Mouse (Mus musculus) midbrain, embryonic 14.5 days (tissue): ENCODE results near the gene Sympk. TPM values are rescaled to one million over a fixed set of nuclear protein-coding genes. Genes with fewer than 3 reads are reported as not detected.
"Not testable (repeated sequence)": the region's sequence is repeated elsewhere in the genome, so short reads cannot be mapped to it uniquely, and the experiment has no call there.

Experiments
- ATAC-seq: fragments of 200-750 bp; cut with Nextera tagmentation; 2 replicates; pipeline ENCODE4 v1.8.0; 2017; ENCODE audit warnings: moderate number of reproducible peaks, moderate library complexity; ENCODE audit not compliant: low FRiP score, low TSS enrichment
- DNase-seq: peaks from one replicate; pipeline ENCODE4 v3.0.0-alpha.2; 2015
- H3K27ac ChIP-seq: fragments of 300-500 bp; sonication (generic); replicated peaks from 2 replicates; pipeline ENCODE4 v1.5.1; 2014; ENCODE audit warnings: mild to moderate bottlenecking, low read depth, low read length, moderate library complexity
- H3K27me3 ChIP-seq: fragments of 300-500 bp; sonication (generic); 2 replicates; pipeline ENCODE4 v1.6.1; 2014; ENCODE audit warnings: low read length, control low read depth, mixed read lengths; ENCODE audit not compliant: control insufficient read depth, insufficient read depth
- H3K36me3 ChIP-seq: fragments of 300-500 bp; sonication (generic); 2 replicates; pipeline ENCODE4 v1.6.1; 2014; ENCODE audit warnings: low read length, control low read depth; ENCODE audit not compliant: control insufficient read depth, insufficient read depth
- H3K4me1 ChIP-seq: fragments of 300-500 bp; sonication (generic); 2 replicates; pipeline ENCODE4 v1.6.1; 2014; ENCODE audit warnings: mild to moderate bottlenecking, antibody characterized with exemption, low read length, control low read depth; ENCODE audit not compliant: control insufficient read depth, insufficient read depth
- H3K4me2 ChIP-seq: fragments of 300-500 bp; sonication (generic); 2 replicates; pipeline ENCODE4 v1.6.1; 2014; ENCODE audit warnings: mild to moderate bottlenecking, low read length, moderate library complexity
- H3K4me3 ChIP-seq: fragments of 300-500 bp; sonication (generic); replicated peaks from 2 replicates; pipeline ENCODE4 v1.5.1; 2014; ENCODE audit warnings: low read depth, low read length
- H3K9ac ChIP-seq: fragments of 300-500 bp; sonication (generic); replicated peaks from 2 replicates; pipeline ENCODE4 v1.6.1; 2014; ENCODE audit warnings: mild to moderate bottlenecking, low read length, moderate library complexity
- H3K9me3 ChIP-seq: fragments of 300-500 bp; sonication (generic); 2 replicates; pipeline ENCODE4 v1.6.1; 2016; ENCODE audit warnings: low read length, control low read depth, mixed read lengths; ENCODE audit not compliant: control insufficient read depth
- WGBS: fragments of 180-500 bp; shearing (Covaris S2); extraction: QIAGEN DNeasy Blood & Tissue Kit; methylation state at CpG from one replicate; pipeline ENCODE4 v1.1.7; 2014; 5-methylcytosine and 5-hydroxymethylcytosine counted together
- polyA plus RNA-seq: library from polyadenylated mRNA; unstranded; fragments of >200 nt; fragmentation: Nextera tagmentation; extraction: Ambion mirVana; gene quantifications from 2 replicates; pipeline ENCODE4 v1.2.1, GENCODE M21; 2014

Gene Sympk
- polyA plus RNA-seq, 1 experiment from 2014 or later: 18.1 TPM

DNA sequence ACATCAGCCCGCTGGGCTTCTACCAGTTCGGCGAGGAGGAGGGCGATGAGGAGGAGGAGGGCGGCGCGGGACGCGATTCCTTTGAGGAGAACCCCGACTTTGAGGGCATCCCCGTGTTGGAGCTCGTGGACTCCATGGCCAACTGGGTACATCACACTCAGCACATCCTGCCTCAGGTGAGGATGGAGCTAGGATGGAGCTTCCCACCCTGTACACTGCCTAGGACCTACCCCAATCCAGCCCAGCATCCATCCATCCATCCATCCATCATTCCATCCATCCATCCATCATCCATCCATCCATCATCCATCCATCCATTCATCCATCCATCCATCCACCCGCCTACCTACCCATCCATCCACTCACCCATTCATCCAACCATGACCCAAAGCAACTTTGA lies 41.7 kb downstream of the Sympk start:
- 59% methylated on average over 13 of the region's 13 CpGs for WGBS
- no peaks in the 10 kb centered on the region for H3K36me3 ChIP-seq
- H3K4me1 ChIP-seq: no peaks in the 10 kb centered on the region
- ATAC-seq: no peak
- no peak overlapping the region for H3K4me3 ChIP-seq
- H3K9ac ChIP-seq: no peak overlapping the region
- H3K27me3 ChIP-seq: peaks cover 12% of the 10 kb centered on the region; the same call in 1 of the 2 replicates
- no peaks in the 10 kb centered on the region for H3K9me3 ChIP-seq
- DNase-seq: no peak
- H3K27ac ChIP-seq: no peak overlapping the region
- no peak overlapping the region for H3K4me2 ChIP-seq

DNA sequence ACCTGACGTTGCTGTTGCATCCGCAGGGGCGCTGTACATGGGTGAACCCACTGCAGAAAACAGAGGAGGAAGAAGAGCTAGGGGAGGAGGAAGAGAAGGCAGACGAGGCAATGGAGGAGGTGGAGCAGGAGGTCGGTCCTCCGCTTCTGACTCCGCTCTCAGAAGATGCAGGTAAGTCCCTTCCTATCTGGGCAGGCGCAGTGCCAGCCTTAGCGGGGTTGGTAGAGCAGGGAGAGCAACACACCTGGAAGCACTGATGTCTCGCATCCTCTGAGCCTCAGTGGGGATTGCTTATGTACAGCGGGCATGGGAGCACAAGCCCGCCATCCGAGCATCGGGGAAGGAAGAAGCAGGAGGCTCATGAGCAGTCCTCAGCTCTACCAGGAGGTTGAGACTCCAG lies 42.9 kb downstream of the Sympk start:
- Histone ChIP-seq H3K27ac (no peak overlapping the region), H3K9me3 (no peaks in the 10 kb centered on the region), H3K4me1 (no peaks in the 10 kb centered on the region), H3K4me2 (no peak overlapping the region), H3K36me3 (no peaks in the 10 kb centered on the region), H3K9ac (no peak overlapping the region), H3K4me3 (no peak overlapping the region), H3K27me3 (peaks cover 12% of the 10 kb centered on the region; the same call in 1 of the 2 replicates)
- no peak for ATAC-seq
- no peak for DNase-seq
- WGBS: 47% methylated on average over 14 of the region's 14 CpGs

DNA sequence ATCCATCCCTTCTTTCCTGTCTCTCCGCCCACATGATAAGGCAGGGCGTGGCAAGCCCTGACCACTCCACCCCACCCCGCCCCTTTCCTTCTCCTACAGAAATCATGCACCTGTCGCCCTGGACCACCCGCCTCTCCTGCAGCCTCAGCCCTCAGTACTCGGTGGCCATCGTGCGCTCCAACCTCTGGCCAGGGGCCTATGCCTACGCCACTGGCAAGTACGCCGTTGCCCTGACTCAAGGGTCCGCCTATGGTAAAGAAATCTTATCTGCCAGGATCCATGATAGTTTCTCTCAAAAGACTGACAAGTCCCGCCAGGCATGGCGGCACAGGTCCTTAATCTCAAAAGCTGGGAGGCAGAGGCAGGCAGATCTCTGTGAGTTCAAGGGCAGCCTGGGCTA lies 43.8 kb downstream of the Sympk start:
- DNase-seq (no peak), ATAC-seq (no peak)
- 67% methylated on average over 14 of the region's 14 CpGs for WGBS
- H3K9me3 ChIP-seq: no peaks in the 10 kb centered on the region
- no peaks in the 10 kb centered on the region for H3K4me1 ChIP-seq
- H3K27ac ChIP-seq: no peak overlapping the region
- H3K9ac ChIP-seq: no peak overlapping the region
- no peaks in the 10 kb centered on the region for H3K36me3 ChIP-seq
- H3K27me3 ChIP-seq: peaks cover 12% of the 10 kb centered on the region; the same call in 1 of the 2 replicates
- H3K4me2 ChIP-seq: no peak overlapping the region
- no peak overlapping the region for H3K4me3 ChIP-seq

DNA sequence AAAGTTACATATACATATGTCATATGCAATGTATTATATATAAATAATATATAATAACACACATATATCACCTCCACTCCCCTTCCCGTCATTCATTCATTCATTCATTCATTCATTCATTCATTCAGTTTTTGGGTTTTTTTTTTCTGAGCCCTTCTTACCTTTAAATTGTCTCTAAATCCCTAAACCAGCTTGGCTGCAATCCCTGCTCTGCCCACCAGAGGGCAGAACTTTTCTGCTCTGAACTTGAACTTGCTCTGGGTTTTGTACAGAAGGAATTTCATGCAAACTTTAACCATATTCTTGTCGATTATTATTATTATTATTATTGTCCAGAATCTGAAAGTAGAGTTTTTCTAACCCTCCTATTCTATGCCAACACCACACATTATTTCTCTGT lies 44.5 kb downstream of the Sympk start:
- WGBS: 5% methylated on average over 2 of the region's 2 CpGs
- no peak overlapping the region for H3K4me3 ChIP-seq
- DNase-seq (peak; percentile 87), ATAC-seq (no peak)
- H3K4me1 ChIP-seq: no peaks in the 10 kb centered on the region
- H3K9me3 ChIP-seq: no peaks in the 10 kb centered on the region
- no peak overlapping the region for H3K4me2 ChIP-seq
- H3K27ac ChIP-seq: no peak overlapping the region
- no peak overlapping the region for H3K9ac ChIP-seq
- no peaks in the 10 kb centered on the region for H3K36me3 ChIP-seq
- peaks cover 12% of the 10 kb centered on the region; the same call in 1 of the 2 replicates for H3K27me3 ChIP-seq

DNA sequence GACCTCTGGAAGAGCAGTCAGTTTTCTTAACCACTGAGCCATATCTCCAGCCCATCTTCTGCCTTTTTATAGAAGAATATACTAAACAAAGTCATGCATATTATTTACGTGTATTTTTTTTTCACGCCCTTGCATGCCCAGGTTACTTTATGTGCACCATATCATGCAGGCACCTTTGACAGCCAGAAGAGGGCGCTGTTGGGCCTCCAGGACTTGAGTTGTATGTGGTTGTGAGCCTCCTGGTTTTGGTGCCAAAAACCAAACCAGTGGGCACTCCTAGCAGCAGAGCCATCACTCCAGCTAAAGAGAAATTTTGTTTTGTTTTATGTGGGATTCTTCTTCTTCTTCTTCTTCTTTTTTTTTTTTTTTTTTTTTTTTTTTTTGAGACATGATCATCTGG lies 45.3 kb downstream of the Sympk start:
- ATAC-seq: no peak
- Histone ChIP-seq H3K27me3 (peaks cover 12% of the 10 kb centered on the region; the same call in 1 of the 2 replicates), H3K9me3 (no peaks in the 10 kb centered on the region), H3K4me2 (no peak overlapping the region), H3K27ac (no peak overlapping the region), H3K4me1 (no peaks in the 10 kb centered on the region), H3K36me3 (no peaks in the 10 kb centered on the region), H3K9ac (no peak overlapping the region), H3K4me3 (no peak overlapping the region)
- DNase-seq: peak; percentile 18
- 48% methylated on average over 3 of the region's 3 CpGs for WGBS

DNA sequence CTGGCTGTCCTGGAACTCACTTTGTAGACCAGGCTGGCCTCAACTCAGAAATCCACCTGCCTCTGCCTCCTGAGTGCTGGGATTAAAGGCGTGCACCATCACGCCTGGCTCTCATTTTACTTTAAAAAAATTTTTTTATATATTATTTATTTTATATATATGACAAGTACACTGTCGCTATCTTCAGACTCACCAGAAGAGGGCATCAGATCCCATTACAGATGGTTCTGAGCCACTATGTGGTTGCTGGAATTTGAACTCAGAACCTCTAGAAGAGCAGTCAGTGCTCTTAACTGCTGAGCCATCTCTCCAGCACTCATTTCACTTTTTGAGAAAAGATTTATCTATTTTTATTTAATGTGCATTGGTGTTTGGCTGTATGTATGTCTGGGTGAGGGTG lies 46.8 kb downstream of the Sympk start:
- H3K9me3 ChIP-seq, ATAC-seq, H3K27me3 ChIP-seq, H3K4me3 ChIP-seq, H3K4me2 ChIP-seq, DNase-seq, H3K27ac ChIP-seq, H3K36me3 ChIP-seq, H3K4me1 ChIP-seq, H3K9ac ChIP-seq: not testable (repeated sequence)
- 61% methylated on average over 3 of the region's 3 CpGs for WGBS

DNA sequence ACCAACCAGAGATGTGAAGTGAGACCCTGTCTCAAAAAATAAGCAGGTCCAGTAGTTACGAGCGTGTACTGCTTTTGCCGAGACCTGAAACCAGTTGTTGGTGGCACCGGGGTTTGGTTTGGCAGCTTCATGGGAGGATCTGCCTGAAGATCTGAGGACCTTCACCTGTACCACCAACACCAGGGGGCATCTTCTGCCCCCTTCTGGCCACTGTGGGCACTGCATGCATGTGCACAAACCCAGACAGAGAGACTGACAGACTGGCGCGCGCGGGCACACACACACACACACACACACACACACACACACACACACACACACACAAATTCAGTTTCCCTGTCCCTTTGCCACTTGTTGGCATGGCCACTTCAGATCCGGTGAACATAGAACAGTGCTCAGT lies 49.3 kb downstream of the Sympk start:
- no peak overlapping the region for H3K4me3 ChIP-seq
- 81% methylated on average over 9 of the region's 9 CpGs for WGBS
- no peak overlapping the region for H3K4me2 ChIP-seq
- H3K36me3 ChIP-seq: peaks cover 7% of the 10 kb centered on the region
- peaks cover 15% of the 10 kb centered on the region for H3K4me1 ChIP-seq
- no peak overlapping the region for H3K27ac ChIP-seq
- H3K9me3 ChIP-seq: no peaks in the 10 kb centered on the region
- H3K9ac ChIP-seq: no peak overlapping the region
- DNase-seq (no peak), ATAC-seq (no peak)
- H3K27me3 ChIP-seq: no peaks in the 10 kb centered on the region

DNA sequence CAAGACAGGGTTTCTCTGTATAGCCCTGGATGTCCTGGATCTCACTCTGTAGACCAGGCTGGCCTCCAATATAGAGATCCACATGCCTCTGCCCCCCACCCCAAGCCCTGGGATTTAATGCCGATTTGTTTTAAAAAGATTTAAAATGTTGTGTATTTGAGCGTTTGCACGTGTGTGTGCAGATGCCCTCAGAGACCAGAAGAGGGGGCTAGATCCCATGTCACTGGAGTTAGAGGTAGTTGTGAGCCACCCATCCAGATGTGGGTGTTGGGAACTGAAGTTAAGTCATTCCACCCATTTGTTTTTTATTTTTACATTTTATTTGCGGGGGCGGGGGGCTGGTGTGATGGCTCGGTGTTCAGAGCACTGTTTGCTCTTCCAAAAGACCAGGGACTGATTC lies 50.3 kb downstream of the Sympk start:
- 97% methylated on average over 6 of the region's 6 CpGs for WGBS
- DNase-seq (no peak), ATAC-seq (no peak)

DNA sequence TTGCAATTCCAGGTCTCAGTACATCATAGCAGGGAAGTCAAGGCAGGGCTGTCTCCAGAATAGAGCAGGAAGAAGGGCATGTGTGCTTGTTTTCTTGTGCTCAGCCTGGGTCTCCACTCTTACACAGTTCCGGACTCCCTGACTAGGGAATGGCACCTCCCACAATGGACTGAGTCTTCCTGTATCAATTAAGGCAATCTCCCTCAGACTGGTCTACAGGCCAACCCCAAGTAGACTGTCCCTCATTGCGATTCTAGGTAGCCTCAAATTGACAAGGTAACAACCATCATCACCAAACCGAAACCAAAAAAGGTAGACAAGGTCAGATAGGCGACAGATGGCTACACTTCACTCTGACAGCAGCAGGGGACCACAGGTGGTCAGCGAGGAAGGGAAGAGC lies 51.1 kb downstream of the Sympk start:
- no peaks in the 10 kb centered on the region for H3K27me3 ChIP-seq
- DNase-seq (no peak), ATAC-seq (no peak)
- peaks cover 25% of the 10 kb centered on the region for H3K36me3 ChIP-seq
- WGBS: 64% methylated on average over 5 of the region's 5 CpGs
- H3K9me3 ChIP-seq: no peaks in the 10 kb centered on the region
- H3K9ac ChIP-seq: no peak overlapping the region
- peak overlapping the region; percentile 95 for H3K4me3 ChIP-seq
- peak overlapping the region; percentile 54; the same call in 1 of the 2 replicates for H3K27ac ChIP-seq
- H3K4me1 ChIP-seq: peaks cover 15% of the 10 kb centered on the region
- peak overlapping the region; percentile 95 for H3K4me2 ChIP-seq

More for the DNA sequence above, 50.3 kb downstream of the Sympk start:
- Histone ChIP-seq H3K27ac (no peak overlapping the region), H3K4me1 (peaks cover 15% of the 10 kb centered on the region), H3K9me3 (no peaks in the 10 kb centered on the region), H3K36me3 (peaks cover 17% of the 10 kb centered on the region), H3K4me3 (no peak overlapping the region), H3K9ac (no peak overlapping the region), H3K4me2 (no peak overlapping the region), H3K27me3 (no peaks in the 10 kb centered on the region)
